Mouse (Mus musculus): ENCODE data around the gene Pnkd.

The Pnkd gene

GRCm38 (mm10) chr1:74278988-74279387 lies 5.7 kb upstream of the Pnkd start:
- no peak for DNase-seq (ENCODE audit: low spot score in 2 of 2)

GRCm38 (mm10) chr1:74280591-74281325 lies 4.0 kb upstream of the Pnkd start:
- DNase-seq (ENCODE audit: low spot score in 2 of 2) = no peak

GRCm38 (mm10) chr1:74281372-74281771 lies 3.4 kb upstream of the Pnkd start:
- DNase-seq (ENCODE audit: low spot score in 2 of 2) = no peak

- DNase-seq (ENCODE audit: low spot score in 2 of 2) = no peak
These were observed 2.8 kb upstream of the Pnkd start for GRCm38 (mm10) chr1:74281886-74282285.

GRCm38 (mm10) chr1:74282896-74283625 lies 1.7 kb upstream of the Pnkd start:
- DNase-seq (ENCODE audit: low spot score in 2 of 2) = no peak

GRCm38 (mm10) chr1:74283686-74284463 lies 855 bp upstream of the Pnkd start:
- DNase-seq (ENCODE audit: low spot score in 2 of 2) = peak in 1 of 2 experiments; percentile 43

- peak; percentile 40 to 45 for DNase-seq (ENCODE audit: low spot score in 2 of 2)
These were observed 681 bp downstream of the Pnkd start for GRCm38 (mm10) chr1:74285212-74286010.

- peak in 1 of 2 experiments; percentile 27 for DNase-seq (ENCODE audit: low spot score in 2 of 2)
These were observed 2.3 kb downstream of the Pnkd start for GRCm38 (mm10) chr1:74286869-74287607.

- no peak for DNase-seq (ENCODE audit: low spot score in 2 of 2)
These were observed 3.6 kb downstream of the Pnkd start for GRCm38 (mm10) chr1:74288327-74288726.

GRCm38 (mm10) chr1:74289248-74289647 lies 4.5 kb downstream of the Pnkd start:
- no peak for DNase-seq (ENCODE audit: low spot score in 2 of 2)

GRCm38 (mm10) chr1:74289740-74290139 lies 5.0 kb downstream of the Pnkd start:
- DNase-seq (ENCODE audit: low spot score in 2 of 2) = no peak

GRCm38 (mm10) chr1:74290141-74290540 lies 5.4 kb downstream of the Pnkd start:
- DNase-seq (ENCODE audit: low spot score in 2 of 2) = no peak

- no peak for DNase-seq (ENCODE audit: low spot score in 2 of 2)
These were observed 7.7 kb downstream of the Pnkd start for GRCm38 (mm10) chr1:74292331-74293020.

- DNase-seq (ENCODE audit: low spot score in 2 of 2) = no peak
These were observed 8.7 kb downstream of the Pnkd start for GRCm38 (mm10) chr1:74293306-74293960.

GRCm38 (mm10) chr1:74294090-74294643 lies 9.4 kb downstream of the Pnkd start:
- no peak for DNase-seq (ENCODE audit: low spot score in 2 of 2)

- no peak for DNase-seq (ENCODE audit: low spot score in 2 of 2)
These were observed 10.2 kb downstream of the Pnkd start for GRCm38 (mm10) chr1:74294733-74295455.

GRCm38 (mm10) chr1:74295456-74296171 lies 10.9 kb downstream of the Pnkd start:
- DNase-seq (ENCODE audit: low spot score in 2 of 2) = peak; percentile 76 to 84

GRCm38 (mm10) chr1:74296477-74296876 lies 11.7 kb downstream of the Pnkd start:
- DNase-seq (ENCODE audit: low spot score in 2 of 2) = no peak
